Mouse (Mus musculus) stomach, embryonic 16.5 days (tissue): ENCODE results near the gene Ccdc124. TPM values are rescaled to one million over a fixed set of nuclear protein-coding genes. Genes with fewer than 3 reads are reported as not detected.
A peak's percentile ranks its signal among the peaks of the same experiment; 100 is the strongest.

Source experiments
- ATAC-seq: fragments of 200-750 bp; cut with Nextera tagmentation; 2 replicates; pipeline ENCODE4 v1.8.0; 2017; ENCODE audit warnings: moderate number of reproducible peaks, moderate TSS enrichment; ENCODE audit not compliant: insufficient read depth, low FRiP score
- H3K27ac ChIP-seq: fragments of 300-500 bp; sonication (generic); 2 replicates; pipeline ENCODE4 v1.5.1; 2014; ENCODE audit warnings: low read length
- H3K27me3 ChIP-seq: fragments of 300-500 bp; sonication (generic); 2 replicates; pipeline ENCODE4 v1.6.1; 2014; ENCODE audit warnings: low read length, control low read depth, mixed read lengths; ENCODE audit not compliant: control insufficient read depth, insufficient read depth
- H3K36me3 ChIP-seq: fragments of 300-500 bp; sonication (generic); 2 replicates; pipeline ENCODE4 v1.6.1; 2014; ENCODE audit warnings: low read length; ENCODE audit not compliant: control insufficient read depth, insufficient read depth
- H3K4me1 ChIP-seq: fragments of 300-500 bp; sonication (generic); 2 replicates; pipeline ENCODE4 v1.6.1; 2014; ENCODE audit warnings: low read length, control low read depth, mixed read lengths; ENCODE audit not compliant: control insufficient read depth, insufficient read depth
- H3K4me2 ChIP-seq: fragments of 300-500 bp; sonication (generic); 2 replicates; pipeline ENCODE4 v1.6.1; 2014; ENCODE audit warnings: low read depth, low read length, mixed read lengths
- H3K4me3 ChIP-seq: fragments of 300-500 bp; sonication (generic); replicated peaks from 2 replicates; pipeline ENCODE4 v1.5.1; 2014; ENCODE audit warnings: mild to moderate bottlenecking, low read length
- H3K9ac ChIP-seq: fragments of 300-500 bp; sonication (generic); 2 replicates; pipeline ENCODE4 v1.6.1; 2014; ENCODE audit warnings: low read length
- H3K9me3 ChIP-seq: fragments of 300-500 bp; sonication (generic); replicated peaks from 2 replicates; pipeline ENCODE4 v1.6.1; 2016; ENCODE audit warnings: low read length, control low read depth; ENCODE audit not compliant: control insufficient read depth
- WGBS: fragments of 180-500 bp; shearing (Covaris S2); extraction: QIAGEN DNeasy Blood & Tissue Kit; methylation state at CpG from one replicate; pipeline ENCODE4 v1.1.7; 2014; 5-methylcytosine and 5-hydroxymethylcytosine counted together
- polyA plus RNA-seq: library from polyadenylated mRNA; unstranded; fragments of >200 nt; fragmentation: Nextera tagmentation; extraction: Ambion mirVana; gene quantifications from 2 replicates; pipeline ENCODE4 v1.2.1, GENCODE M21; 2015

Ccdc124 gene
- polyA plus RNA-seq = 85.6 and 89.6 TPM in 2 replicates

DNA sequence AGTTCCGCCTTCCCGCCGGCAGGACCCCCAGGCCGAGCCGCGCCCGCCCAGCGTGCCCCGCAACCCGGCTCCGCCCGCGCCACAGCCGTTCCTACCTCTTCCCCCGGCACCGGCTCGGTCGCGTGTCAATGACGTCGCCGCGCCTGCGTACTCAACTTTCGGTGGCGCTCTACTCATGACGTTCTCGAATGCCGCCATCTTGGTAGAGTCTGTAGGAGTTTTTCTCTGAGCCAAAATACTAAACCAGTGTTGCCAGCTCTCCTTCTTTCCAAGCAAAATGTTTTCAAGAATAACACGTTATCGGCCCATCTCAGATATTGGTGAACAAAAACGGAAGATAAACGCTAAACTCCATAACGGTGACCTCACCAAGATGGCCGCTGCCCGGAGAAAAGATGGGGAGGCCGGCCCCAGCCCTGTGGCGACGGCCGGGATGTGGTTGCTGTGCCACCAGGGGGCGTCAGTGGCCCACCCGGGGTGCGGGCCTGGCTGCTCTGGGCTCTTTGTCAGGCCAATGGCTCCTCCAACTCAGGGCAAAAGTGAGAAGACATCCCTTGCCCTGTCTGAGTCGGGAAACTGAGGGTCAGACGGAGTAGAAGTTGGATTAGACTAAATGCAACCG, at the start of gene Ccdc124:
Gene Ccdc124 (minus strand): TSS at position 572 of the 622 bp plus-strand sequence.
- WGBS = under 1% methylated on average over 46 of the region's 46 CpGs
- peak; percentile 87 for ATAC-seq
- H3K9ac ChIP-seq = peak within 1 kb of the TSS; percentile 83
- H3K27ac ChIP-seq = peak within 1 kb of the TSS; percentile 78
- no peaks in the 10 kb centered on the region for H3K27me3 ChIP-seq
- H3K4me1 ChIP-seq = peaks cover 15% of the 10 kb centered on the region
- no peaks in the 10 kb centered on the region for H3K9me3 ChIP-seq
- peak within 1 kb of the TSS; percentile 80 for H3K4me3 ChIP-seq
- H3K4me2 ChIP-seq = peak within 1 kb of the TSS; percentile 78
- H3K36me3 ChIP-seq = no peaks in the 10 kb centered on the region

DNA sequence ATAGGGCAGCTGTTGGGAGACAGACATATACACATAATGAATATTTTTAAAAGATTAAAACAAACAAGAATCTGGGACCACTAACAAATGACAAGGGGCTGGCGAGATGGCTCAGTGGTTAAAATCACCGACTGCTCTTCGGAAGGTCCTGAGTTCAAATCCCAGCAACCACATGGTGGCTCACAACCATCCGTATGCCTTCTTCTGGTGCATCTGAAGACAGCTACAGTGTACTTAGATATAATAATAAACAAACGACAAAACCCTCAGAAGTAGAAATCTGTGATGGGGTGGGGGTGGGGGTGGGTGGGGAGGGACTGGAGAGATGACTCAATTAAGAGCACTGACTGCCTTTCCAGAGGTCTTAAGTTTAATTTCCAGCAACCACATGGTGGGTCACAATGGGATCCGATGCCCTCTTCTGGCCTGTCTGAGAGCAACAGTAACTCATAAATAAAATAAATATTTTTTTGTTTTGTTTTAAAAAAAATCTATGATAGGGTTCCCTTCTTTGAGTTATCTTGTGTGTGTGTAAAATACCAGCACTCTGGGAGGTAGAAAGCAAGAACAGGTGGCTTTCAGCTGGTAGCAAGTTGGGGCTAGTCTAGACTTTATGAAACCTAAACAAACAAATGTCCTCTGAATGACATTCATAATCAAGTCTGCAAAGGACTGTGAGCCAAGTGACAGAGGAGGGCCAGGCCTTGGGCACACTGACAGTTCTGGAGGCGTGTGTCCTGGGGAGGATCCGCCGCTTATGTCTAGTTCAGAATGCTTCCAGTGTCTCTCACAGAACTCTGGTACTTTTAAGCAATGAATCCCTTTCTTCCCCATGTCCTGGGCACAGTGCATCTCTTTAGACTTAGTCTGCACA, 46.6 kb upstream of the Ccdc124 start:
- no peak overlapping the region for H3K4me3 ChIP-seq
- no peak overlapping the region for H3K4me2 ChIP-seq
- H3K9ac ChIP-seq = no peak overlapping the region
- H3K4me1 ChIP-seq = no peaks in the 10 kb centered on the region
- WGBS = 80% methylated on average over 9 of the region's 9 CpGs
- H3K9me3 ChIP-seq = no peaks in the 10 kb centered on the region
- no peak overlapping the region for H3K27ac ChIP-seq
- peaks cover 32% of the 10 kb centered on the region for H3K36me3 ChIP-seq
- no peak for ATAC-seq
- H3K27me3 ChIP-seq = no peaks in the 10 kb centered on the region

DNA sequence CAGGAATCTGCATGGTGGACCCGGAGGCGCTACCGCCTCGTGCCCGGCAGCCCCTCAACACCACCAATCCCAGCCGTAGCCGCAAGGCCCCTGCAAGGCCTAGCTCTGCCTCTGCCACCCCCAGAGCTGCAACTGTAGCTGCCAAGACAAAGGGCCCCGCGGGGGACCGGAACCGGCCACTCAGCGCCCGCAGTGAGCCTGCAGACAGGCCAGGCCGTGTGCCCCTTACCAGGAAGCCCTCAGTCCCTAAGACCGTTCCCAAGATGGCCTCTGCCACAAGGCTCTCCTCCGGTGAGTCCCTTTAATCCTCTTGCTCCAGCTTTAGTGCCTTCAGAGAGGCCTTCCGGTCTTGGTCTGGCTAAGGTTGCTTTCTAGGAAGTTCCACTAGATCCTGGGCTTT, 41.0 kb upstream of the Ccdc124 start:
- 95% methylated on average over 17 of the region's 17 CpGs for WGBS

DNA sequence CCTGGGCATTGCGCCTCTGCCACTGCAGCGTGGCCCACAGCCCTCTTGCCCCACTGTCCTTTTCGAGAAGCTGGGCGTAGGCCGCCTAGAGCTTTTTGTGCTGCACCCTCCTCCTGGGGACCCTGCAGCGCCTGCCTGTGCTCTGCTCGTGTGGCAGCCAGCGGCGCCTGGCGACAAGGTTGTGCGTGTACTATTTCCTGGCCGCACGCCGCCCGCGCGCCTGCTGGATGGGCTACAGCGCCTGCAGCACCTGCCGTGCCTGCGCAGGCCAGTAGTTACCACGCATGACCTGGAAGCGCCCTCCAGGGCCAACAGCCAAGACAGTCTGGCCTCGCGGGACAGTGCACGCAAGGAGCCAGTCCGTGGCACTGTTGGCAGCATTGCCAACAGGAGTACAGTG, 39.8 kb upstream of the Ccdc124 start:
- Histone ChIP-seq H3K27me3 (no peaks in the 10 kb centered on the region), H3K4me2 (no peak overlapping the region), H3K36me3 (peaks cover 51% of the 10 kb centered on the region), H3K4me1 (no peaks in the 10 kb centered on the region), H3K9ac (no peak overlapping the region), H3K4me3 (no peak overlapping the region), H3K9me3 (no peaks in the 10 kb centered on the region), H3K27ac (no peak overlapping the region)
- ATAC-seq = no peak
- WGBS = 94% methylated on average over 26 of the region's 26 CpGs

More for the DNA sequence above, 41.0 kb upstream of the Ccdc124 start:
- Histone ChIP-seq H3K4me2 (no peak overlapping the region), H3K4me1 (no peaks in the 10 kb centered on the region), H3K9me3 (no peaks in the 10 kb centered on the region), H3K27ac (no peak overlapping the region), H3K9ac (no peak overlapping the region), H3K4me3 (no peak overlapping the region), H3K27me3 (no peaks in the 10 kb centered on the region), H3K36me3 (peaks cover 57% of the 10 kb centered on the region)
- no peak for ATAC-seq

DNA sequence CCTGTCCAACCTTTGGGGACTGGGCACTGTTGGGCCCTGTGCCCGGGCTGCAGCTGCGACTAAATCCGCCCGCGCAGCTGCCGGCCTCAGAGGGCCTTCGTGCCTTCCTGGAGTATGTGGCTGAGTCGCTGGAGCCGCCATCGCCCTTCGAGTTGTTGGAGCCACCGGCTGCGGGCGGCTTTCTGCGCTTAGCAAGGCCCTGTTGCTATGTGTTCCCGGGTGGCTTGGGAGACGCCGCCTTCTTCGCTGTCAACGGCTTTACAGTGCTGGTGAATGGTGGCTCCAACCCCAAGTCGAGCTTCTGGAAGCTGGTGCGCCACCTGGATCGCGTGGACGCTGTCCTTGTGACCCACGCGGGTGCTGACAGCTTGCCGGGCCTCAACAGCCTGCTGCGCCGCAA, 39.2 kb upstream of the Ccdc124 start:
- Histone ChIP-seq H3K9me3 (no peaks in the 10 kb centered on the region), H3K36me3 (peaks cover 49% of the 10 kb centered on the region)

DNA sequence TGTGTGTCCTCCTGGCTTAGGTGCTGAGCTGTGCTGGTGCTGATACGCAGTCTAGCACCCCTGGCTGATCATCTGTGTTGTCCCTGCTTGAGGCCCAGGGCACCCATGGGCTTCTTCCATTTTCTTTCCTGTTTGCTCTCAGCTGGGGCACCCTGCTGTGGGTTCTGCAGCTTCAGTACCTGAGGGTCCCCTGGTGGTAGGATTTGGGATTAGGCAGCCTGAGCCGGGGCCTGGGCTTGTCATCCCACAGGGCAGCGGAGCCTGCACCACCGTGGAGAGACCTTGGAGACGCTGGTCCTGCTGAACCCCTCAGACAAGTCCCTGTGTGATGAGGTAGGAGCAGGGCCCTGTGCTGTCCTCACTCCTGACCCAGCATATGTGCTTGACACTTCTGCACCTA, 37.9 kb upstream of the Ccdc124 start:
- WGBS = 84% methylated on average over 5 of the region's 5 CpGs
- peaks cover 38% of the 10 kb centered on the region for H3K36me3 ChIP-seq

More for the DNA sequence above, 39.2 kb upstream of the Ccdc124 start:
- H3K4me1 ChIP-seq = no peaks in the 10 kb centered on the region
- no peak overlapping the region for H3K9ac ChIP-seq
- WGBS = 94% methylated on average over 30 of the region's 30 CpGs
- no peaks in the 10 kb centered on the region for H3K27me3 ChIP-seq
- ATAC-seq = no peak
- no peak overlapping the region for H3K4me2 ChIP-seq
- no peak overlapping the region for H3K27ac ChIP-seq
- no peak overlapping the region for H3K4me3 ChIP-seq

DNA sequence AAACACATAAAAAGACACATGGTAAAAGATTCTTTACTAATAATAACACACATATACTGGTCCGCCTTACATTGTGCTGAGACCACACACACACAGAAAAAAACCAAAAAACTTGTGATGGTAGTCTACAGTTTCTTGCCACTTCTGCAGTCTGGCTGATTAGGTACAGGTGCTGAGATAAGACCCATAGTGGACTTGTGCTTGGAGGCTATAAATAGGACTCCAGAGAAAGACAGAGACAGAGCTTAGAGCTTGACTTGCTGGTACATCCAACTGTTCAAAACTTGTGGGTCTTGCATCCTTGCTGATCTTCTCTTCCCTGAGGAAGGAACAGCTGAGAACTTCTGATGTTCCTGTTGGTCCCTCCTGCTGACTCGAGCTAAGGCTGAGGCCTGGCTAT, 33.8 kb upstream of the Ccdc124 start:
- Histone ChIP-seq H3K27ac (no peak overlapping the region), H3K4me2 (no peak overlapping the region), H3K9ac (no peak overlapping the region), H3K4me1 (peaks cover 10% of the 10 kb centered on the region), H3K9me3 (no peaks in the 10 kb centered on the region), H3K36me3 (no peaks in the 10 kb centered on the region), H3K27me3 (no peaks in the 10 kb centered on the region), H3K4me3 (no peak overlapping the region)
- ATAC-seq = no peak
- WGBS = 92% methylated on average over 2 of the region's 2 CpGs

More for the DNA sequence above, 37.9 kb upstream of the Ccdc124 start:
- peaks cover 10% of the 10 kb centered on the region for H3K4me1 ChIP-seq
- H3K4me3 ChIP-seq = no peak overlapping the region
- no peaks in the 10 kb centered on the region for H3K27me3 ChIP-seq
- no peak overlapping the region for H3K4me2 ChIP-seq
- H3K9ac ChIP-seq = no peak overlapping the region
- H3K27ac ChIP-seq = no peak overlapping the region
- ATAC-seq = no peak
- H3K9me3 ChIP-seq = no peaks in the 10 kb centered on the region

DNA sequence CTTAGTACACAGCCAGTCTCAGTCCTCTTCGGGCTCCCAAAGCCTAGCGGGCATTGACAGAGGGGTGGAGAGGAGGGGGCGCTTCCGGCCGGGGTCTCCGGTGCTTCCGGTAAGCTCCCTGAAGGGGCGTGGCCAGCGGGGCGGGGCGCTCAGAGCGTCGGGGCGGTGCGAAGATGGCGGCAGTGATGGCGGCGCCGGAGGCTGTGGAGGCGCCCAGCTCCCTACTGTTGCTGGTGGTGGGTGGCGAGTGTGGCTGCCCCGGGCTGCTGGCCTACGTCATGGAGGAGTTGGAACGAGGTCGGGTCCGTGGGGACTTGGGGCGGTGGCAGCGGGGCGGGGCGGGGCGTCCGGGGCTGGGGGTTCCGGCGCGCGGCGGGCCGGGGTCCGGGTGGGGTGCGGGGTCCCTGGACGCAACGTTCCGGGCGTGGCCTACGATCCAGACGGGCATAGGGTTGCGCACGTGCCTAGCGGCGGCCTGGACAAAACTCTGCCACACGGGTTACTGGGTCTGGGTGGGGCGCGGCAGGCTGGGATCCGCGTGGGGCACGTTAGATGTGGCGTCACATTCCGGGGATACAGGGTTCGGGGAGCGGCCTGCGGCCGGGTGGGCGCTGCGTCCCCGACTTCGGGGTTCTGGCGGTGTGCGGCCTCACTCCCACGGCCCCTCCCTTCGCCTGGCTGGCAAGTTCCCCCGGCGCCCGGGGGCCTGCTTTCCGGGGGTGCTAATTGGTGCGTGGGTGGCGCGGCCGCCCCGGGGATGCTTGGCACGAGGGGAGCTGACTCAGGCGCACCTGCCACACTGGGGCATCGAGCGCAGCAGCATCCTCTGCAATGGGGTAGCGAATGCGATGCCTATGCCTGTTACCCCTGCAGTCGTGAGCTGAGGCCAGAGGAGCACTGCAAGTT, 32.3 kb upstream of the Ccdc124 start, which contains the start of gene Map1s:
Gene Map1s (plus strand): TSS at position 102 of the 906 bp plus-strand sequence.
- H3K27me3 ChIP-seq = no peaks in the 10 kb centered on the region
- WGBS = under 1% methylated on average over 68 of the region's 86 CpGs
- peak within 1 kb of the TSS; percentile 91 for H3K9ac ChIP-seq
- no peaks in the 10 kb centered on the region for H3K9me3 ChIP-seq
- H3K4me1 ChIP-seq = peaks cover 10% of the 10 kb centered on the region
- H3K27ac ChIP-seq = peak within 1 kb of the TSS; percentile 86
- peak within 1 kb of the TSS; percentile 76 for H3K4me2 ChIP-seq
- peak; percentile 91 for ATAC-seq
- H3K36me3 ChIP-seq = no peaks in the 10 kb centered on the region
- peak within 1 kb of the TSS; percentile 82 for H3K4me3 ChIP-seq
